Mouse (Mus musculus) intestine, postnatal 0 days (tissue): Measurements from ENCODE around the gene B3gnt3. TPM values are rescaled to one million over a fixed set of nuclear protein-coding genes. Genes with fewer than 3 reads are reported as not detected.
A peak's percentile ranks its signal among the peaks of the same experiment; 100 is the strongest.
"Not testable (repeated sequence)": the region's sequence is repeated elsewhere in the genome, so short reads cannot be mapped to it uniquely, and the experiment has no call there.

Experiments used
- ATAC-seq: fragments of 200-750 bp; cut with Nextera tagmentation; 2 replicates; pipeline ENCODE4 v1.8.0; 2017; ENCODE audit warnings: mild to moderate bottlenecking, moderate TSS enrichment, moderate library complexity
- H3K27ac ChIP-seq: fragments of 300-500 bp; sonication (generic); 2 replicates; pipeline ENCODE4 v1.5.1; 2014; ENCODE audit warnings: mild to moderate bottlenecking, low read depth, low read length, moderate library complexity
- H3K27me3 ChIP-seq: fragments of 300-500 bp; sonication (generic); replicated peaks from 2 replicates; pipeline ENCODE4 v1.6.1; 2014; ENCODE audit warnings: low read length, mixed read lengths; ENCODE audit not compliant: control insufficient read depth, insufficient read depth
- H3K36me3 ChIP-seq: fragments of 300-500 bp; sonication (generic); 2 replicates; pipeline ENCODE4 v1.6.1; 2014; ENCODE audit warnings: mild to moderate bottlenecking, moderate library complexity; ENCODE audit not compliant: control insufficient read depth, insufficient read depth
- H3K4me1 ChIP-seq: fragments of 300-500 bp; sonication (generic); replicated peaks from 2 replicates; pipeline ENCODE4 v1.6.1; 2014; ENCODE audit warnings: antibody characterized with exemption, low read length, mixed read lengths; ENCODE audit not compliant: control insufficient read depth, insufficient read depth
- H3K4me2 ChIP-seq: fragments of 300-500 bp; sonication (generic); replicated peaks from 2 replicates; pipeline ENCODE4 v1.6.1; 2014; ENCODE audit warnings: low read depth, mild to moderate bottlenecking, moderate library complexity
- H3K4me3 ChIP-seq: fragments of 300-500 bp; sonication (generic); 2 replicates; pipeline ENCODE4 v1.5.1; 2014; ENCODE audit warnings: low read depth, low read length
- H3K9ac ChIP-seq: fragments of 300-500 bp; sonication (generic); 2 replicates; pipeline ENCODE4 v1.6.1; 2014; ENCODE audit warnings: mild to moderate bottlenecking, low read depth, low read length
- H3K9me3 ChIP-seq: fragments of 300-500 bp; sonication (generic); 2 replicates; pipeline ENCODE4 v1.6.1; 2016; ENCODE audit warnings: mixed run types; ENCODE audit not compliant: control insufficient read depth
- CTCF ChIP-seq: sonication (generic); IDR thresholded peaks from 2 replicates; pipeline ENCODE4 v1.5.1; 2016; ENCODE audit warnings: low read depth, mild to moderate bottlenecking, control low read depth, antibody characterized with exemption, moderate library complexity
- WGBS: fragments of 180-500 bp; shearing (Covaris S2); extraction: QIAGEN DNeasy Blood & Tissue Kit; methylation state at CpG from one replicate; pipeline ENCODE4 v1.1.7; 2014; 5-methylcytosine and 5-hydroxymethylcytosine counted together
- polyA plus RNA-seq: library from polyadenylated mRNA; unstranded; fragments of >200 nt; fragmentation: Nextera tagmentation; extraction: Ambion mirVana; gene quantifications from 2 replicates; pipeline ENCODE4 v1.2.1, GENCODE M21; 2015

Gene B3gnt3
- polyA plus RNA-seq: 30.5 and 33.5 TPM in 2 replicates

DNA sequence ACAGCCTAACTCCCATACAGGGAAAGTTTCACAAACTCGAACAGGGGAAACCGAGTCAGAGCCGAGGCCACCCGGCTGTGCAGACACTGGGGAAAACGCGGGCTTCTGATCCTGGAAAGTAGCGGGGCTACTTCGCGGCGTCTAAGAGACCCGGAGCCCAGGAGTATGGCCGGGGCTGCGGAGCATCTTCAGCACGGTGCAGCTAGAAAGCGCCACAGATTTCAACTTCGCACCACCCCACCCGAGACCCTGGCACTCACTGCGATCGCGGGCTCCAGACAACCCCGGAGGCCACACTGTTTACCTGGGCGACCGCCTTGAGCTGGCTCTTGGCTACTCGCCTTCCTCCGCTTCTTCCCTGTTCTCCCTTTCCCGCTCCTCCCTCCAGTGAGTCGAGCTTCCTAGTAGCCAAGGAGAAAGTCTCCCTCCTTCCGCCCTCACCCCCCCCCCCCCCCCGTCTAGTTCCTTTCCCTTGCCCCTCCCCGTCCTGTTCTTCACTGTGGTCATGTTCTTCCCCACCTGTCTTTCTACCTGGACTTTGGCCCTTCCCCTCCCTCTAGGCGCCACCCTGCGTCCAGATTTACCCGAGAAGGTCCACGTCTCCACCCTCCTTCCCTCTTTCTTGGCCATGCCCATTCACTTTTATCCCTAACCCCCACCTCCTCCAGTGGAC, at the start of gene B3gnt3:
Gene B3gnt3, minus strand, starts transcription at position 376 of the 673 bp plus-strand sequence.
- Histone ChIP-seq H3K4me3 (peak within 1 kb of the TSS; percentile 45), H3K9ac (peak within 1 kb of the TSS; percentile 24; the same call in 1 of the 2 replicates), H3K4me2 (peak within 1 kb of the TSS; percentile 73), H3K36me3 (no peaks in the 10 kb centered on the region), H3K9me3 (no peaks in the 10 kb centered on the region), H3K27me3 (no peaks in the 10 kb centered on the region), H3K4me1 (no peaks in the 10 kb centered on the region), H3K27ac (peak within 1 kb of the TSS; percentile 86)
- TF ChIP-seq CTCF: no peak
- WGBS: 8% methylated on average over 32 of the region's 34 CpGs
- peak; percentile 85 for ATAC-seq

DNA sequence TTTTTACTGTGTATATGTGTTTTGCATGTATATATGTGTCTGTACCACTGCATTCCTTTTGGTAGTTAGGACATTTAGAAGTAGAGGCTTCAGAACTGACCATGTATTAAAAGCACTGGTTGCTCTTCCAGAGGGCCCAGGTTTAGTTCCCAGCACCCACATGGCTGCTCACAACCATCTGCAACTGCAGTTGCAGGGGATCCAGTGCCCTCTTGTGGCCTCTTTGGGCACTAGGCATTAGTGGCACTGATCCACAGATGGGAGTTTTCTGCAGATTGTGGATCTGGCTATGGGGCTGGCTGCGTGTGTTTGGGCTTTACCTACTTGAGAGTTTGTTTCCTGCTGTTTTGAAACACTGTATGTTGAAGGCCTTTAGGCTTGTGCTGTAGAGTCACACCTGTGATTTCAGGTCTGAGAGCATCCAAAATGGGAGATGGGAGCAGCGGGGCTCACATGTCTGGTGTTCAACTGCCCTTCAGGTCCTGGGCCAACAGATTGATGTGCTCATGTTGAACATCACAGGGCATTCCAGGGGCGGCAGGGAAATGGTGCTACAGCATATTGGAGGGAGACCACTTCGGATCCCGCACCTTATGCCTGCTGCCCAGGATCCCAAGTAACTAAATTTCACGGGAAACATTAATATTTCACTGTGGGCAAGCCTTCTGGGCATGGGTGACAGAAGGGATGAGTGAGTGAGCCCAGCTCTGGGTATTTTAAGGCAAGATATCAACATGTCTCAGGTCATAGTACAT, 47.9 kb upstream of the B3gnt3 start:
- 82% methylated on average over 6 of the region's 6 CpGs for WGBS
- H3K4me1 ChIP-seq, H3K27ac ChIP-seq, H3K9ac ChIP-seq, H3K36me3 ChIP-seq, H3K4me2 ChIP-seq, H3K27me3 ChIP-seq, H3K4me3 ChIP-seq, ATAC-seq, H3K9me3 ChIP-seq: not testable (repeated sequence)
- 0 out of 2 replicates have a peak, but pooled peaks have one; percentile 6 for TF ChIP-seq CTCF

DNA sequence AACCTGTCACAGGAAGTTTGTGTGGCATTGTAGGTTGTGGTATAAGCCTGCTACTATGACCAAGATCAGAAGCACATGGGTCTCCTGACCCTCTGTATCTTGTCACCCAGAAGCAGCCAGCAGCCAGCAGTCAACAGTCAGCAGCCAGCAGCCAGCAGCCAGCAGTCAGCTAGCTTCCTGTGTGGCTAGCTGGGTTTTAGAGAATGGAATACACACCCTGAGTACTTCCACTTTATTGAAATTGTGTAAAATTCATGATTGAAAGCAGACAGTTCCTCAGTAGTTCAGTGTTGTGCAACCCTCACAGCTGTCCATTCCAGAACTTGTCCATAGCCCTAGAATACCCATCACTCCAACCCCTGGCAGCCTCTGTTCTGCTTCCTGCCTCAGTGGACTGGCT, 45.5 kb upstream of the B3gnt3 start:
- H3K27ac ChIP-seq, H3K27me3 ChIP-seq, ATAC-seq: not testable (repeated sequence)

GRCm38 (mm10) chr8:71745322-71745721, 43.7 kb upstream of the B3gnt3 start:
- Histone ChIP-seq H3K27ac (no peak overlapping the region), H3K36me3 (no peaks in the 10 kb centered on the region), H3K4me1 (no peaks in the 10 kb centered on the region), H3K27me3 (no peaks in the 10 kb centered on the region), H3K4me2 (no peak overlapping the region), H3K9ac (no peak overlapping the region), H3K9me3 (no peaks in the 10 kb centered on the region), H3K4me3 (no peak overlapping the region)
- ATAC-seq: no peak
- 81% methylated on average over 1 of the region's 1 CpGs for WGBS
- no peak for TF ChIP-seq CTCF

More for the DNA sequence above, 45.5 kb upstream of the B3gnt3 start:
- not testable (repeated sequence) for H3K4me1 ChIP-seq, H3K4me3 ChIP-seq, H3K9ac ChIP-seq, H3K36me3 ChIP-seq, H3K4me2 ChIP-seq, H3K9me3 ChIP-seq

GRCm38 (mm10) chr8:71742783-71743182, 41.2 kb upstream of the B3gnt3 start:
- no peak for ATAC-seq
- H3K27me3 ChIP-seq: no peaks in the 10 kb centered on the region
- no peaks in the 10 kb centered on the region for H3K36me3 ChIP-seq
- H3K4me3 ChIP-seq: no peak overlapping the region
- no peak overlapping the region for H3K9ac ChIP-seq
- WGBS: 71% methylated on average over 2 of the region's 2 CpGs
- H3K9me3 ChIP-seq: no peaks in the 10 kb centered on the region
- no peak overlapping the region for H3K27ac ChIP-seq
- no peaks in the 10 kb centered on the region for H3K4me1 ChIP-seq
- no peak for TF ChIP-seq CTCF
- H3K4me2 ChIP-seq: no peak overlapping the region

DNA sequence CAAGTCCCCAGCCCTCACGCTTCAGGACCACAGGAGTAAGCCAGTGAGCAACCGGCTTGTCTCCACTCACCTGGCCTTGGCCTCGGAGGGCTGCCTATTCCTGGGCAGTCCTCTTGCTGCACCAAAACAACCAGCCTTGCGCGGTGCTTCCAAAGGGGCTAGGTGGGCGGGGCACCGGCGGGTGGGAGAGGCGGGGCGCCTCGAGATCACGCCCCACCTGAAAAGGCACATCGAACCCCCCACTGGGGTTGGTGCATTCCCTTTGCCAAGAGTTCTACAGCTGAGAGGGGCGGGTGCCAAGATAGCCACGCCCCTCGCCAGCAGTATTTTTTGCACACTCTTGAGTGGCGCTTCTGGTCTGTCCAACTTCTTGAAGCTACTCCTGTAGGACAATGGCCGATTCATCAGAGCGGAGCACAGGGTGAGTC, 40.1 kb upstream of the B3gnt3 start:
- no peaks in the 10 kb centered on the region for H3K36me3 ChIP-seq
- H3K27ac ChIP-seq: no peak overlapping the region
- H3K4me3 ChIP-seq: peak overlapping the region; percentile 20; the same call in 1 of the 2 replicates
- no peaks in the 10 kb centered on the region for H3K27me3 ChIP-seq
- H3K4me2 ChIP-seq: peak overlapping the region; percentile 57
- WGBS: 3% methylated on average over 19 of the region's 19 CpGs
- ATAC-seq: no peak; the same call in 1 of the 2 replicates
- H3K9me3 ChIP-seq: no peaks in the 10 kb centered on the region
- no peak for TF ChIP-seq CTCF
- no peak overlapping the region for H3K9ac ChIP-seq
- H3K4me1 ChIP-seq: no peaks in the 10 kb centered on the region
